Mouse (Mus musculus): ENCODE measurements around the gene Vcl. TPM values are rescaled to one million over a fixed set of nuclear protein-coding genes. Genes with fewer than 3 reads are reported as not detected.

Vcl gene
- polyA plus RNA-seq, 1 experiment from 2014 or later: 39.9 TPM

- 37% methylated on average over 6 of the region's 6 CpGs for WGBS
- peak; percentile 67 for ATAC-seq (replicated peaks; ENCODE audit: low FRiP score, low read depth)
- Histone ChIP-seq H3K4me1 (replicated peaks; ENCODE audit: insufficient read depth, low read length) (peaks cover 10% of the 10 kb centered on the region; the same call in 1 of the 2 replicates), H3K36me3 (ENCODE audit: insufficient read depth, low read length) (peaks cover 42% of the 10 kb centered on the region), H3K9ac (ENCODE audit: low read depth, low read length) (no peak overlapping the region), H3K4me3 (replicated peaks; ENCODE audit: low read depth, low read length) (no peak overlapping the region), H3K27me3 (ENCODE audit: insufficient read depth, low read length) (no peaks in the 10 kb centered on the region), H3K4me2 (ENCODE audit: low read length) (no peak overlapping the region), H3K27ac (peak overlapping the region; percentile 56), H3K9me3 (replicated peaks; ENCODE audit: low read length) (no peaks in the 10 kb centered on the region)
- DNase-seq (ENCODE audit: low spot score): peak; percentile 80
- no peak for TF ChIP-seq CTCF (IDR thresholded peaks at IDR 0.05; ENCODE audit: low read depth)
Measured at GRCm38 (mm10) chr14:21031783-21032511, 102.7 kb downstream of the Vcl start.

- Histone ChIP-seq H3K4me2 (ENCODE audit: low read length) (no peak overlapping the region), H3K9me3 (replicated peaks; ENCODE audit: low read length) (no peaks in the 10 kb centered on the region), H3K36me3 (ENCODE audit: insufficient read depth, low read length) (peaks cover 31% of the 10 kb centered on the region), H3K4me3 (replicated peaks; ENCODE audit: low read depth, low read length) (no peak overlapping the region), H3K9ac (ENCODE audit: low read depth, low read length) (no peak overlapping the region), H3K27ac (no peak overlapping the region), H3K27me3 (ENCODE audit: insufficient read depth, low read length) (no peaks in the 10 kb centered on the region), H3K4me1 (replicated peaks; ENCODE audit: insufficient read depth, low read length) (peaks cover 10% of the 10 kb centered on the region; the same call in 1 of the 2 replicates)
- no peak for ATAC-seq (replicated peaks; ENCODE audit: low FRiP score, low read depth)
- WGBS: 87% methylated on average over 4 of the region's 4 CpGs
- no peak for TF ChIP-seq CTCF (IDR thresholded peaks at IDR 0.05; ENCODE audit: low read depth)
- no peak for DNase-seq (ENCODE audit: low spot score)
Measured at GRCm38 (mm10) chr14:21034271-21034670, 105.1 kb downstream of the Vcl start.

DNA sequence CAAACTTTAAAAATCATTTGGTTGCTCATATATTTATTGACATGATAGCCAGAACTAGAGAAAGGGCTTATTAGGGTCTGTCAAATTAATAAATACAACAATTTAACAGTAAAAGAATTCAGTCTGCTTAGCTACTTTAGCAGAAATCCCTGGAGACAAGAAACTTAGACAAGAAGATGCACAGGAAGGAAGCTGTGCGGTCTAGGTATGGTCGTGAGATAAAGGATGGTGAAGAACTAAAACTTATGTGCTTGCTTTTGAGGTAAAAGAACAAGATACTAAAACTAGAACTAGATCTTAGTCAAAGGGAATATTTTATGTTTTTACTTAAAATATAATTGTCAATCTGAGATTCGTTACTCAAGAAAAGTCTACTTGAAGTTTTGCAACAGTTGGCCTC lies 105.6 kb downstream of the Vcl start:
- no peaks in the 10 kb centered on the region for H3K9me3 ChIP-seq (replicated peaks; ENCODE audit: low read length)
- no peak overlapping the region for H3K9ac ChIP-seq (ENCODE audit: low read depth, low read length)
- DNase-seq (ENCODE audit: low spot score) (no peak), ATAC-seq (replicated peaks; ENCODE audit: low FRiP score, low read depth) (no peak)
- 88% methylated on average over 3 of the region's 3 CpGs for WGBS
- H3K4me2 ChIP-seq (ENCODE audit: low read length): no peak overlapping the region
- no peak overlapping the region for H3K27ac ChIP-seq
- TF ChIP-seq CTCF (IDR thresholded peaks at IDR 0.05; ENCODE audit: low read depth): no peak
- no peaks in the 10 kb centered on the region for H3K27me3 ChIP-seq (ENCODE audit: insufficient read depth, low read length)
- no peak overlapping the region for H3K4me3 ChIP-seq (replicated peaks; ENCODE audit: low read depth, low read length)
- H3K4me1 ChIP-seq (replicated peaks; ENCODE audit: insufficient read depth, low read length): peaks cover 10% of the 10 kb centered on the region; the same call in 1 of the 2 replicates
- H3K36me3 ChIP-seq (ENCODE audit: insufficient read depth, low read length): peaks cover 26% of the 10 kb centered on the region

DNA sequence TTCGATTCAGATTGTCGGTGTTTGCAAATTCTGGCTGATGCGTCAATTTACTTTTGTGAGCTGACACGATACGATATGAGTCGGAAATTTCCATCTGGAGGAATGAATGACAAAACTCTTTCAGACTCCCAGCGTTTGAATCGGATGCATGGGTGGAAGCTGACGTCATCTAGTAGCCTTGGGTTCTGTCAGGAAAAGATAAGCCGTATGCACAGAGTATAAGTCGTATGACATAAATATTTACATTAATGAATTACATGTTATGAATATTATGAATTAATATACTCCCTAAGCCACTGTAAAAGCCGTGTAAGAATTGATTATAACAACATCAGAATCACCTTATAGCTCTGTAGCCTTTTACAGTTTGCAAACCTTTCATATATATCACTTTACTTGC lies 109.9 kb downstream of the Vcl start:
- H3K4me3 ChIP-seq (replicated peaks; ENCODE audit: low read depth, low read length): no peak overlapping the region
- no peak for ATAC-seq (replicated peaks; ENCODE audit: low FRiP score, low read depth)
- no peaks in the 10 kb centered on the region for H3K9me3 ChIP-seq (replicated peaks; ENCODE audit: low read length)
- no peak for TF ChIP-seq CTCF (IDR thresholded peaks at IDR 0.05; ENCODE audit: low read depth)
- H3K4me2 ChIP-seq (ENCODE audit: low read length): no peak overlapping the region
- no peak overlapping the region for H3K27ac ChIP-seq
- H3K9ac ChIP-seq (ENCODE audit: low read depth, low read length): no peak overlapping the region
- 85% methylated on average over 12 of the region's 12 CpGs for WGBS
- H3K27me3 ChIP-seq (ENCODE audit: insufficient read depth, low read length): no peaks in the 10 kb centered on the region
- H3K4me1 ChIP-seq (replicated peaks; ENCODE audit: insufficient read depth, low read length): no peaks in the 10 kb centered on the region
- no peak for DNase-seq (ENCODE audit: low spot score)
- H3K36me3 ChIP-seq (ENCODE audit: insufficient read depth, low read length): peaks cover 16% of the 10 kb centered on the region; the same call in 1 of the 2 replicates

- H3K4me1 ChIP-seq (replicated peaks; ENCODE audit: insufficient read depth, low read length): no peaks in the 10 kb centered on the region
- no peak for TF ChIP-seq CTCF (IDR thresholded peaks at IDR 0.05; ENCODE audit: low read depth)
- H3K9ac ChIP-seq (ENCODE audit: low read depth, low read length): no peak overlapping the region
- H3K9me3 ChIP-seq (replicated peaks; ENCODE audit: low read length): no peaks in the 10 kb centered on the region
- H3K4me2 ChIP-seq (ENCODE audit: low read length): no peak overlapping the region
- no peak overlapping the region for H3K27ac ChIP-seq
- WGBS: 89% methylated on average over 4 of the region's 4 CpGs
- peaks cover 15% of the 10 kb centered on the region; the same call in 1 of the 2 replicates for H3K36me3 ChIP-seq (ENCODE audit: insufficient read depth, low read length)
- ATAC-seq (replicated peaks; ENCODE audit: low FRiP score, low read depth) (no peak), DNase-seq (ENCODE audit: low spot score) (no peak)
- no peak overlapping the region for H3K4me3 ChIP-seq (replicated peaks; ENCODE audit: low read depth, low read length)
- H3K27me3 ChIP-seq (ENCODE audit: insufficient read depth, low read length): no peaks in the 10 kb centered on the region
Measured at GRCm38 (mm10) chr14:21039623-21040022, 110.4 kb downstream of the Vcl start.

DNA sequence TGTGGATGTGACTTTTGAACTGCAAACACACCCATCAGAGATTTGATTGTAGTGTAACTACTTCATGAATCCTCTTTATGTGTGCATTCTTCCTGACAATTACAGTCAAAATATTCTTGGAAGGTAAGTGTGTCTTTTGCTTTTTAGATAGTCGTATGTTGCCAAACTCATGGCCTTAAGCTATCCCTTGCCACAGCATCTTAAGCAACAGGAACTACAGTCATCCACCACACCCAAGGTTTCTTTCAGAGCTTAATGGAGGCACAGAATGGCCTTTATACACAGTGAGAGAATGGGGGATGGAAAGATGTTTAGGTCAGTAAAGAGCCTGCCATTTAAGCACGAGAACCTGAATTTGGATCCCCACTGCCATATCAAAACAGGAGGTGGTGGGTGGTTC lies 118.6 kb downstream of the Vcl start:
- no peak for DNase-seq (ENCODE audit: low spot score)
- 77% methylated on average over 2 of the region's 2 CpGs for WGBS
- ATAC-seq (replicated peaks; ENCODE audit: low FRiP score, low read depth): no peak
- no peak overlapping the region for H3K4me3 ChIP-seq (replicated peaks; ENCODE audit: low read depth, low read length)
- TF ChIP-seq CTCF (IDR thresholded peaks at IDR 0.05; ENCODE audit: low read depth): no peak
- no peaks in the 10 kb centered on the region for H3K9me3 ChIP-seq (replicated peaks; ENCODE audit: low read length)
- H3K4me2 ChIP-seq (ENCODE audit: low read length): no peak overlapping the region
- H3K36me3 ChIP-seq (ENCODE audit: insufficient read depth, low read length): 0 out of 2 replicates have a peak, but pooled peaks cover 3% of the 10 kb centered on the region
- no peaks in the 10 kb centered on the region for H3K4me1 ChIP-seq (replicated peaks; ENCODE audit: insufficient read depth, low read length)
- H3K27me3 ChIP-seq (ENCODE audit: insufficient read depth, low read length): no peaks in the 10 kb centered on the region
- no peak overlapping the region for H3K9ac ChIP-seq (ENCODE audit: low read depth, low read length)
- H3K27ac ChIP-seq: no peak overlapping the region

All from kidney, postnatal 0 days (tissue).